Mouse (Mus musculus) granulocyte monocyte progenitor cell, adult 5-6 weeks (primary cell): Measurements from ENCODE around the gene Gm10256. TPM values are rescaled to one million over a fixed set of nuclear protein-coding genes. Genes with fewer than 3 reads are reported as not detected.
"Not testable (repeated sequence)": the region's sequence is repeated elsewhere in the genome, so short reads cannot be mapped to it uniquely, and the experiment has no call there.

Experiments used
- ATAC-seq: replicated peaks from 2 replicates; pipeline ENCODE4 v1.8.0; 2016; ENCODE audit warnings: mild to moderate bottlenecking, moderate TSS enrichment, inconsistent platforms; ENCODE audit not compliant: poor library complexity, severe bottlenecking
- total RNA-seq, 2 experiments: library from RNA; stranded (forward) in 1 of 2; stranded (reverse) in 1 of 2; fragments of 200-712, 200-1000 nt in 1 of 2; fragments of >200 nt in 1 of 2; fragmentation: Nextera tagmentation in 1 of 2; gene quantifications; 2 replicates each; pipeline ENCODE4 v1.2.3; 2014 to 2017

Gm10256 gene
- not detected in 2 replicates for total RNA-seq (2014; fragmentation: Nextera tagmentation)
- not detected in 2 replicates for total RNA-seq (2017)

GRCm38 (mm10) chrY:2830380-2830779 lies at the start of gene Gm10256, which contains the start of gene Rbmy:
Gene Gm10256, plus strand, starts transcription at chrY:2830699.
Gene Rbmy, plus strand, starts transcription at chrY:2830680.
- not testable (repeated sequence) for ATAC-seq

GRCm38 (mm10) chrY:2796105-2796504 lies 34.4 kb upstream of the Gm10256 start, which contains the start of gene Gm4064:
Gene Gm4064, minus strand, starts transcription at chrY:2796205.
- ATAC-seq = not testable (repeated sequence)

- ATAC-seq = not testable (repeated sequence)
These were observed 70.2 kb downstream of the Gm10256 start, which contains the start of gene Gm10352 for GRCm38 (mm10) chrY:2900689-2901088. Gene Gm10352, plus strand, starts transcription at chrY:2900989.

Other genes with a start within 250 kb of the Gm10256 start
- not detected in 2 replicates for gene H2al2c, start 231.6 kb upstream of the Gm10256 start, total RNA-seq (2014; fragmentation: Nextera tagmentation)
- not detected in 2 replicates for gene H2al2c, start 231.6 kb upstream of the Gm10256 start, total RNA-seq (2017)
- not detected in 2 replicates for gene Sry, start 167.0 kb upstream of the Gm10256 start, total RNA-seq (2014; fragmentation: Nextera tagmentation)
- gene Sry, start 167.0 kb upstream of the Gm10256 start, total RNA-seq (2017) = not detected in 2 replicates
- gene H2al2b, start 110.0 kb upstream of the Gm10256 start, total RNA-seq (2014; fragmentation: Nextera tagmentation) = not detected in 2 replicates
- gene H2al2b, start 110.0 kb upstream of the Gm10256 start, total RNA-seq (2017) = not detected in 2 replicates
- gene Gm4064, start 34.5 kb upstream of the Gm10256 start, total RNA-seq (2014; fragmentation: Nextera tagmentation) = not detected in 2 replicates
- not detected in 2 replicates for gene Gm4064, start 34.5 kb upstream of the Gm10256 start, total RNA-seq (2017)
- gene Rbmy, start within 50 bp of the Gm10256 start, total RNA-seq (2014; fragmentation: Nextera tagmentation) = not detected in 2 replicates
- gene Rbmy, start within 50 bp of the Gm10256 start, total RNA-seq (2017) = not detected in 2 replicates
- not detected in 2 replicates for gene Gm10352, start 70.3 kb downstream of the Gm10256 start, total RNA-seq (2014; fragmentation: Nextera tagmentation)
- gene Gm10352, start 70.3 kb downstream of the Gm10256 start, total RNA-seq (2017) = not detected in 2 replicates
- gene Gm29289, start 101.9 kb downstream of the Gm10256 start, total RNA-seq (2014; fragmentation: Nextera tagmentation) = not detected in 2 replicates
- not detected in 2 replicates for gene Gm29289, start 101.9 kb downstream of the Gm10256 start, total RNA-seq (2017)